Mouse (Mus musculus) CH12.LX (cell line): Measurements from ENCODE around the gene Usp30. TPM values are rescaled to one million over a fixed set of nuclear protein-coding genes. Genes with fewer than 3 reads are reported as not detected.

Experiments used
- DNase-seq: peaks from one replicate; pipeline ENCODE4 v3.0.0-alpha.2; 2013; ENCODE audit errors: extremely low read depth
- H3K27ac ChIP-seq: 2 replicates; pipeline ENCODE4 v1.5.1; 2012; ENCODE audit warnings: low read depth, mild to moderate bottlenecking, control low read depth, moderate library complexity; ENCODE audit not compliant: insufficient read depth
- H3K27me3 ChIP-seq: replicated peaks from 2 replicates; pipeline ENCODE3; 2012; ENCODE audit warnings: inconsistent platforms
- H3K36me3 ChIP-seq, 2 experiments: replicated peaks in 1 of 2; 2 replicates each; pipeline versions ENCODE3 to v1.6.1; 2012; ENCODE audit warnings: inconsistent platforms in 1 of 2, low read length in 1 of 2, mild to moderate bottlenecking in 1 of 2, mixed read lengths in 1 of 2, moderate library complexity in 1 of 2; ENCODE audit not compliant: control insufficient read depth in 1 of 2, insufficient read depth in 1 of 2
- H3K4me1 ChIP-seq, 2 experiments: 2 replicates each; pipeline ENCODE4 v1.6.1; 2012; ENCODE audit warnings: inconsistent platforms in 1 of 2, moderate library complexity in 1 of 2; ENCODE audit not compliant: insufficient read depth in 2 of 2, control insufficient read depth in 1 of 2
- H3K4me2 ChIP-seq: 2 replicates; pipeline ENCODE4 v1.6.1; 2012; ENCODE audit warnings: low read depth, mild to moderate bottlenecking, control low read depth; ENCODE audit not compliant: poor library complexity, insufficient read depth, severe bottlenecking
- H3K4me3 ChIP-seq, 3 experiments: fragments of 150-350 bp in 1 of 3; sonication (generic) in 1 of 3; replicated peaks in 1 of 3; 2 replicates each; pipeline versions ENCODE3 to v1.5.1; 2011 to 2012; ENCODE audit warnings: low read depth in 2 of 3, low read length in 2 of 3, mild to moderate bottlenecking in 2 of 3, moderate library complexity in 2 of 3, control low read depth in 1 of 3, improper control_type of control experiment in 1 of 3, inconsistent platforms in 1 of 3, mixed read lengths in 1 of 3; ENCODE audit not compliant: poor library complexity in 1 of 3
- H3K79me2 ChIP-seq: replicated peaks from 2 replicates; pipeline ENCODE4 v1.6.1; 2012; ENCODE audit warnings: mild to moderate bottlenecking, moderate library complexity; ENCODE audit not compliant: control insufficient read depth, poor library complexity, insufficient read depth, severe bottlenecking; ENCODE audit errors: extremely low read depth
- H3K9ac ChIP-seq: 2 replicates; pipeline ENCODE4 v1.6.1; 2012; ENCODE audit warnings: low read depth, mild to moderate bottlenecking, control low read depth, moderate library complexity; ENCODE audit not compliant: insufficient read depth
- H3K9me3 ChIP-seq: replicated peaks from 2 replicates; pipeline ENCODE3; 2012; ENCODE audit warnings: low read length, inconsistent platforms, mixed read lengths
- BHLHE40 ChIP-seq: IDR thresholded peaks from 2 replicates; pipeline ENCODE4 v1.6.1; 2011; ENCODE audit warnings: mild to moderate bottlenecking, low read depth, low read length, improper control_type of control experiment
- CHD1 ChIP-seq: IDR thresholded peaks from 2 replicates; pipeline ENCODE4 v1.6.1; 2012; ENCODE audit warnings: low read depth, low read length, improper control_type of control experiment, inconsistent platforms
- CHD2 ChIP-seq: IDR thresholded peaks from 2 replicates; pipeline ENCODE4 v1.6.1; 2011; ENCODE audit warnings: low read length, improper control_type of control experiment
- CTCF ChIP-seq, 2 experiments: IDR thresholded peaks in 1 of 2; conservative IDR thresholded peaks in 1 of 2; 2 replicates each; pipeline ENCODE4 v1.5.1; 2011 to 2012; ENCODE audit warnings: low read depth in 2 of 2, low read length in 2 of 2, improper control_type of control experiment in 1 of 2, inconsistent platforms in 1 of 2, mild to moderate bottlenecking in 1 of 2, moderate library complexity in 1 of 2
- ELF1 ChIP-seq: IDR thresholded peaks from 2 replicates; pipeline ENCODE4 v1.6.1; 2014; ENCODE audit warnings: low read depth, mild to moderate bottlenecking, inconsistent platforms, low read length, improper control_type of control experiment
- ETS1 ChIP-seq: conservative IDR thresholded peaks from 2 replicates; pipeline ENCODE4 v1.6.1; 2012; ENCODE audit warnings: low read depth, mild to moderate bottlenecking, inconsistent platforms, low read length, improper control_type of control experiment, moderate library complexity
- HCFC1 ChIP-seq: IDR thresholded peaks from 2 replicates; pipeline ENCODE4 v1.6.1; 2012; ENCODE audit warnings: low read depth, mild to moderate bottlenecking, inconsistent platforms, low read length, improper control_type of control experiment
- KAT2A ChIP-seq: IDR thresholded peaks from 2 replicates; pipeline ENCODE4 v1.6.1; 2012; ENCODE audit warnings: low read length, improper control_type of control experiment, inconsistent platforms; ENCODE audit not compliant: insufficient replicate concordance
- MAX ChIP-seq: IDR thresholded peaks from 2 replicates; pipeline ENCODE4 v1.6.1; 2011; ENCODE audit warnings: low read length, improper control_type of control experiment
- MAZ ChIP-seq: IDR thresholded peaks from 2 replicates; pipeline ENCODE4 v1.6.1; 2012; ENCODE audit warnings: low read depth, mild to moderate bottlenecking, inconsistent platforms, low read length, improper control_type of control experiment, moderate library complexity
- MEF2A ChIP-seq: IDR thresholded peaks from 2 replicates; pipeline ENCODE4 v1.6.1; 2014; ENCODE audit warnings: low read depth, mild to moderate bottlenecking, inconsistent platforms, low read length, improper control_type of control experiment, borderline replicate concordance
- MXI1 ChIP-seq: IDR thresholded peaks from 2 replicates; pipeline ENCODE4 v1.6.1; 2011; ENCODE audit warnings: mild to moderate bottlenecking, low read depth, low read length, improper control_type of control experiment
- MYC ChIP-seq: IDR thresholded peaks from 2 replicates; pipeline ENCODE4 v1.6.1; 2011; ENCODE audit warnings: low read depth, mild to moderate bottlenecking, improper control_type of control experiment, low read length
- NELFE ChIP-seq: IDR thresholded peaks from 2 replicates; pipeline ENCODE4 v1.6.1; 2011; ENCODE audit warnings: low read depth, low read length, improper control_type of control experiment
- NRF1 ChIP-seq: IDR thresholded peaks from 2 replicates; pipeline ENCODE4 v1.6.1; 2014; ENCODE audit warnings: low read depth, mild to moderate bottlenecking, inconsistent platforms, low read length, improper control_type of control experiment, moderate library complexity
- POLR2A ChIP-seq: IDR thresholded peaks from 2 replicates; pipeline ENCODE4 v1.6.1; 2011; ENCODE audit warnings: low read depth, mild to moderate bottlenecking, improper control_type of control experiment, low read length
- RCOR1 ChIP-seq: conservative IDR thresholded peaks from 2 replicates; pipeline ENCODE4 v1.6.1; 2012; ENCODE audit warnings: low read depth, mild to moderate bottlenecking, inconsistent platforms, low read length, improper control_type of control experiment
- SIN3A ChIP-seq: IDR thresholded peaks from 2 replicates; pipeline ENCODE4 v1.6.1; 2012; ENCODE audit warnings: low read length, improper control_type of control experiment, inconsistent platforms
- SMC3 ChIP-seq: IDR thresholded peaks from 2 replicates; pipeline ENCODE4 v1.6.1; 2011; ENCODE audit warnings: low read depth, low read length, improper control_type of control experiment
- TBP ChIP-seq: conservative IDR thresholded peaks from 2 replicates; pipeline ENCODE4 v1.6.1; 2011; ENCODE audit warnings: low read depth, low read length, improper control_type of control experiment
- UBTF ChIP-seq: IDR thresholded peaks from 2 replicates; pipeline ENCODE4 v1.6.1; 2012; ENCODE audit warnings: low read depth, mild to moderate bottlenecking, inconsistent platforms, low read length, improper control_type of control experiment, moderate library complexity
- USF2 ChIP-seq: conservative IDR thresholded peaks from 2 replicates; pipeline ENCODE4 v1.6.1; 2011; ENCODE audit warnings: low read depth, low read length, improper control_type of control experiment
- ZMIZ1 ChIP-seq: IDR thresholded peaks from 2 replicates; pipeline ENCODE4 v1.6.1; 2012; ENCODE audit warnings: low read depth, mild to moderate bottlenecking, inconsistent platforms, low read length, improper control_type of control experiment
- dilution Hi-C: fragments of 300-500 bp; cut with MboI; formaldehyde crosslinking; loops from 2 replicates; pipeline ENCODE4 v1.14.3; 2020; ENCODE audit warnings: low sequenced_read_pairs; ENCODE audit not compliant: extremely low pct_unique_long_range_greater_than_20kb, extremely low pct_ligation_motif_present
- in situ Hi-C: fragments of 300-500 bp; cut with MboI; formaldehyde crosslinking; loops from 3 replicates; pipeline ENCODE4 v1.14.3; 2019; ENCODE audit warnings: low sequenced_read_pairs, low pct_ligation_motif_present, low pct_unique_long_range_greater_than_20kb, mixed read lengths
- polyA plus RNA-seq: library from polyadenylated mRNA; unstranded; fragments of >175 nt; gene quantifications from 2 replicates; pipeline ENCODE4 v1.2.1, GENCODE M21; 2012; ENCODE audit warnings: low read depth; ENCODE audit not compliant: insufficient read length
- total RNA-seq, 2 experiments: library from RNA; depleted of rRNA; stranded (reverse); fragments of 300-350 nt in 1 of 2; fragments of >200 nt in 1 of 2; gene quantifications; 2 replicates each; pipeline ENCODE4 v1.2.3; 2012 to 2014

The Usp30 gene
- total and polyA plus RNA-seq, 3 experiments = 13.0 to 15.5 (median 14.5) TPM

DNA sequence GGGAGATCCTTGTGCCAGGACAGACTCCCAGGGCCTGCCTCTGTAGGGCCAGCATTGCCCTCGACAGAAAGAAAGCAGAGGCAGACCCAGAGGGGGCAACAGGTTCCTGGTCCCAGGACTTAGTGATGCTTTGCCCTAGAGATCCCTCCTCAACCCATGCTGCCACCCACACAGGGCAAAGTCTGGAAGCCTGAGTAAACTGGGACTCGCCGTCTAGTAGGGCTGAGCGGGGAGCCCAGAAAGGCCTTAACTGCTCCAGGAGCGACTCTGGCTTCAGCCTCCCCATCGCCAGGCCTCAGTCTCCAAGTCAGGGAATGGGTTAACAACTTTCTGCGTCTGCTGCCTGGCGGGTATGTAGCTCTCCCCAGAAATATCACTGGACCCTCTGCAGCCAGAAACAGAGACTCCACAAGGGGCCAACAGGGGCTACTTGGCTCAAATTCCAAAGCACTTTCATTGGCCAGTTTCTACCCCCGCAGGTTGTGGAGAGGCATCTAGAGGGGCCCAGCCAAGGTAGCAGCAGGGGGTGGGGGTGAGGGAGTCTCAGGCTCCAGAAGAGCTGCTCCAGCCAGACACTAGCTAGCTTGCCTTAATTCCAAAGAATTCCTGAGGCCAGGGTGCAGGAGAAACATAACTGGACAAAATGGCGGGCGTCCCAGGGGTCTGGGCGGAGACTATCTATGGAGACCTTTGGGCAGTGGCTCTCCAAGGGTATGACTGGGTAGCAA is 37.9 kb upstream of the Usp30 start:
- H3K4me3 ChIP-seq = no peak overlapping the region
- no peaks in the 10 kb centered on the region for H3K36me3 ChIP-seq
- peaks cover 2 to 3% of the 10 kb centered on the region in 2 experiments; a peak in 2 of 4 replicates for H3K4me1 ChIP-seq
- no peaks in the 10 kb centered on the region for H3K27me3 ChIP-seq
- no peak overlapping the region for H3K27ac ChIP-seq
- H3K9ac ChIP-seq = no peak overlapping the region
- dilution Hi-C loops = no loop called here
- TF ChIP-seq MEF2A (no peak), TBP (no peak), HCFC1 (no peak), CHD2 (no peak), NELFE (no peak), ETS1 (no peak), CTCF (conservative IDR thresholded peaks at IDR 0.05 in 1 of 2, IDR thresholded peaks at IDR 0.05 in 1 of 2; ENCODE audit: low read depth in 2 of 2, low read length in 2 of 2) (no peak), SIN3A (no peak), CHD1 (no peak), NRF1 (no peak), KAT2A (no peak), POLR2A (no peak), MYC (no peak), ELF1 (no peak), BHLHE40 (no peak), UBTF (no peak), SMC3 (no peak)
- no peak overlapping the region for H3K4me2 ChIP-seq
- H3K9me3 ChIP-seq = peaks cover 12% of the 10 kb centered on the region
- no peak for DNase-seq
- H3K79me2 ChIP-seq = no peaks in the 10 kb centered on the region
- in situ Hi-C loops = no loop called here

DNA sequence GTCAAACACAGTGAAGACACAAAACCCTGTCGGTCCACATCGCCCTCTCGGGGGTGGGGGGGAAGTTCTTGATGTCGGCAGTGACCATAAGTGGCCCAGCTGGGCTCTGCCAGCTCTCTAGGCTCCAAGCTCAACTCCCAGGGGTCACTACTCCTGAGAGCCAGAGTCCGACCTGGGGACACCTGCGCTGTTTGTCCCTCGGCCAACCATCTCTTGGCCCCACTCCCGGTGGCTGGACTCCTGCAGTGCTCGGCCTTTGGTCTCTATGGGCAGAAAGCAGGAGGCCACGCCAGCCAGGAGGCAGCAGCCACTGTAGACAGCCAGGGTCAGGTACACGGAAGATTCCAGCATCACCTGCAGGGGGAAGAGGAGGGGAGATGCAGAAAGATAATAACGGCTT is 37.1 kb upstream of the Usp30 start:
- no peak overlapping the region for H3K4me2 ChIP-seq
- in situ Hi-C loops (no loop called here), dilution Hi-C loops (no loop called here)

More for the DNA sequence above, 37.1 kb upstream of the Usp30 start:
- no peaks in the 10 kb centered on the region for H3K36me3 ChIP-seq
- no peak overlapping the region for H3K4me3 ChIP-seq
- H3K27me3 ChIP-seq = no peaks in the 10 kb centered on the region
- H3K27ac ChIP-seq = no peak overlapping the region
- peaks cover 14% of the 10 kb centered on the region for H3K9me3 ChIP-seq
- H3K9ac ChIP-seq = no peak overlapping the region
- DNase-seq = no peak
- peaks cover 2 to 3% of the 10 kb centered on the region in 2 experiments; a peak in 2 of 4 replicates for H3K4me1 ChIP-seq
- H3K79me2 ChIP-seq = no peaks in the 10 kb centered on the region
- TF ChIP-seq RCOR1 = no peak
- no peak for TF ChIP-seq USF2
- TF ChIP-seq MAX = no peak
- no peak for TF ChIP-seq MXI1
- no peak for TF ChIP-seq ZMIZ1
- no peak for TF ChIP-seq HCFC1
- TF ChIP-seq MAZ = no peak
- TF ChIP-seq ETS1 = no peak
